Mouse (Mus musculus): ENCODE measurements around the gene Cd164. TPM values are rescaled to one million over a fixed set of nuclear protein-coding genes. Genes with fewer than 3 reads are reported as not detected.

Gene Cd164
- polyA plus RNA-seq, 1 experiment from 2014 or later, result 170 TPM

DNA sequence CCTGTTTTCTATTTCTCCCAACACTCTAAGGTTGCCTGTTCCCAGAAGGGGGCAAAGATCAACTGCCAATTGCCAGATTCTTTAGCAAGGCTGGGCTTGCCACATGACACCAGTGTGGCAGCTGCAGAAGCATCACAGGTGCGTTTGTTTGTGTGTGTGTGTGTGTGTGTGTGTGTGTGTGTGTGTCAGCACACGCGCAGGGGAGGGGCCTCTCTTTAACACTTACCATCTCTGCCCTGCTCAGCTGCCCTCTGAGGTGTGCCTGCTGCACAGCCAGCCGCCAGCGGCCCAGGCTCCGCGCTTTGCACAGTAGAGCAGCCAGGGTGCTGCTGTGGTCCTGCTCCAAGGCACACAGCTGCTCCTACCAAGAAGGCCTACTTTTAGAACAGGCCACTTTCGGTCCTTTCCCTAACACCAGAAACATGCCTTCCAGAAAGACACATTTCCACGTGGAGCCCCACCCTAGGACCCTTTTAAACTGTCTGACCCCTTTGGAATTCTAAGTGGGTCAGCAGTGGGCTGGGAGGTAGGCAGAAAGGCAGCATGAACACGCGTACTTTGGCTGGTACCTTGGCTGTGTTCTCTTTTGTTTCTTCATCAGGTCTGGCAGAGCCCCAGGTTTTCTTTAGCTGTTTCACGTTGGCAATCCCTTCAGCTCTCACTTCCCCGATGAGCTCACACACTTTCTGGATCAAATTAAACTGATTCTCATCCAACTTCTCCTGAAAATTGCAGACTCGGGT, 33.8 kb downstream of the Cd164 start:
- H3K9ac ChIP-seq (replicated peaks), result no peak overlapping the region
- H3K36me3 ChIP-seq, result no peaks in the 10 kb centered on the region
- H3K9me3 ChIP-seq, result peaks cover 9% of the 10 kb centered on the region
- no peak overlapping the region for H3K4me3 ChIP-seq (replicated peaks)
- H3K4me1 ChIP-seq (replicated peaks), result peaks cover 27% of the 10 kb centered on the region
- 26% methylated on average over 14 of the region's 14 CpGs for WGBS
- ATAC-seq (ENCODE audit: insufficient number of reproducible peaks, insufficient read depth, low FRiP score, low TSS enrichment, low read depth), result peak; percentile 80
- no peak overlapping the region for H3K4me2 ChIP-seq
- H3K27me3 ChIP-seq, result no peaks in the 10 kb centered on the region; the same call in 1 of the 2 replicates
- peak overlapping the region; percentile 69 for H3K27ac ChIP-seq

DNA sequence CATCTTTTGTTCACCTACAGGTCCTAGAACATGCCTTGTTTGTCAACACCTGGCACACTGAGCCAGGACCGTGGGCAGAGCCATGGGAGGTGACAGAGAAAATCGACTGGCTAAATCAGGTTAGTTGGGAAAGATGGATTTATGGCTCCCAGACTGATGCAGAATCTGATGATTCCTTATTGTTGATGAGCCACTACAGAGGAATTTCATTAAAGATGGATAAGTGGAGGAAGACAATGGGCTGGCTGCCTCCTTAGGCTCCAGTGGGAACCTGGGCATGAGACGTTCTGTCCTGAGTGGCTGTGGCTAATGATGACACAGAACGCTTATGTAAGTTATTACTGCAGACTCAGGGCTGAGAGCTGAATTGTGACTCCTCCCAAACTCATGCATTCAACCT, 34.5 kb downstream of the Cd164 start:
- 68% methylated on average over 4 of the region's 4 CpGs for WGBS
- no peak for ATAC-seq (ENCODE audit: insufficient number of reproducible peaks, insufficient read depth, low FRiP score, low TSS enrichment, low read depth)
- no peak overlapping the region for H3K4me3 ChIP-seq (replicated peaks)

DNA sequence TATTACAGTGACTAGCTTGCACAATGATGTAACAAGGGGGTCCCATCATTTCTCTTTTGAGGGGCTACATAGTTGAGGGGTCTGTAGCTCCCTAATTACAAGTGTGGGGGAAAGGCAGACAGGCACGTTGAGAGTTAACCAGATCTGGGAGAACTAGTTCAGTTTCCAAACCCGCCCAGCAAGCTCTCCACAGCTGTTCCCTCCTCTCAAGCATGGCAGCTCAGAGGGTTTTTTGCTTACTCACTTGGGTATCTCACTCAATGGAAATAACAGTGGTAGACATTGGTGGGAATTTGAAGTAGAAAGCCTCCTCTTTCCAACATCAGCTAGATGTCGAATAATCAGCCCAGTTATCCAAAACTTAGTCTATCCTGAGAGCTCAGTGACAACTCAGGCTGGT, 35.9 kb downstream of the Cd164 start:
- Histone ChIP-seq H3K27ac (no peak overlapping the region), H3K9ac (replicated peaks) (no peak overlapping the region), H3K4me2 (no peak overlapping the region), H3K36me3 (no peaks in the 10 kb centered on the region), H3K27me3 (no peaks in the 10 kb centered on the region; the same call in 1 of the 2 replicates), H3K4me1 (replicated peaks) (peaks cover 27% of the 10 kb centered on the region), H3K9me3 (0 out of 2 replicates have a peak, but pooled peaks cover 5% of the 10 kb centered on the region), H3K4me3 (replicated peaks) (no peak overlapping the region)
- ATAC-seq (ENCODE audit: insufficient number of reproducible peaks, insufficient read depth, low FRiP score, low TSS enrichment, low read depth), result no peak
- 81% methylated on average over 3 of the region's 3 CpGs for WGBS

More for the DNA sequence above, 34.5 kb downstream of the Cd164 start:
- Histone ChIP-seq H3K36me3 (no peaks in the 10 kb centered on the region), H3K4me2 (no peak overlapping the region), H3K4me1 (replicated peaks) (peaks cover 27% of the 10 kb centered on the region), H3K27me3 (no peaks in the 10 kb centered on the region; the same call in 1 of the 2 replicates), H3K27ac (peak overlapping the region; percentile 69; the same call in 1 of the 2 replicates), H3K9me3 (peaks cover 6% of the 10 kb centered on the region), H3K9ac (replicated peaks) (no peak overlapping the region)

DNA sequence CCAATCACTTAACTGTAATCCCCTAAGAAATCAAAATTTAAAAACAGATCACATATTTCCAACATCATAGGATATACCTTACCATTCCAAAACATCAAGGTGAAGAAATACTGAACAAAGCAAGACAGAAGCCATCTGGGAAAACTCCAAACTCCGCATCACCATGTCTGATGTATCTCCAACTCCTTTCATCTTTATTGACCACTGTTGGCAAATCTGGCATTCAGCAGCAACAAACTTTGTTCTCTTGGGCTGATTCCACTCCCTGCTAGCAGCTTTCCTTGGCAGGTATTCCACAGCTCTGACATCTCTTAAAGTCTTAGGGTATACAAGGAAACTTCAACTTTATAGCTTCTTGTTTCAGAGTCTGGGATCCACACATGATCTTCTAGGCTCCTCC, 39.2 kb downstream of the Cd164 start:
- no peaks in the 10 kb centered on the region for H3K36me3 ChIP-seq
- peaks cover 15% of the 10 kb centered on the region for H3K9me3 ChIP-seq
- ATAC-seq (ENCODE audit: insufficient number of reproducible peaks, insufficient read depth, low FRiP score, low TSS enrichment, low read depth), result no peak
- H3K4me3 ChIP-seq (replicated peaks), result no peak overlapping the region
- no peak overlapping the region for H3K9ac ChIP-seq (replicated peaks)
- H3K27me3 ChIP-seq, result no peaks in the 10 kb centered on the region; the same call in 1 of the 2 replicates
- WGBS, result 98% methylated on average over 1 of the region's 1 CpGs
- no peak overlapping the region for H3K4me2 ChIP-seq
- peaks cover 4% of the 10 kb centered on the region for H3K4me1 ChIP-seq (replicated peaks)
- H3K27ac ChIP-seq, result no peak overlapping the region

DNA sequence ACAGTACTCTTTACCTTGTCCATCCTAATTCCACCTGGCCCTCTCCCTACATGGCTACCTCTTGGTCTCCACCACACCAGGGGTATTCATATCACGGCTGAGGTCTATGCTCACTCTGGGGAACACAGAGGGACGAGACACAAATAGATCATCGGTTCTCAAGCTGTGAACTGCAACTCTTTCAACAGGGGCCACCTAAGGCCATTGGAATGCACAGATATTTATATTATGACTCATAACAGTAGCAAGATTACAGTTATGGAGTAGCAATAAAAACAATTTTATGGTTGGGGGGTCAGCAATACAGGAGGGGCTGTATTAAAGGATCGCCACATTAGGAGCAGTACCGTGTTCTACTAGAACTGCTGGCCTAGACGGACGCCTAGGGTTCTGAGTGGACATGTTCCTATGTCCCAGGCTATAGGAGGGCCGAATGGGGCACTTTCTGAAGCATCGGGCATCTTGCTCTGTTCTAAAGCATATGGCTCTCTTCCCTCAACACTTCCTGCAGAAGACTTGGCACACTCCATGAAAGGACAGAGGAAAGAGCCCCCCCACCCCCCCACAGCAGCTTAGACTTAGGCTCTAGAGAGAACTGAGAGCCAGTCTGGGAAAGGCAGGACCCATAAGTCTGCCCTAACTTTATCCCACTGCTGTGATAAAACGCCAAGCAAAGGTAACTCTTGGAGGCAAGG, 42.6 kb downstream of the Cd164 start:
- Histone ChIP-seq H3K27me3 (no peaks in the 10 kb centered on the region), H3K9ac (replicated peaks) (no peak overlapping the region), H3K4me1 (replicated peaks) (0 out of 2 replicates have a peak, but pooled peaks cover 3% of the 10 kb centered on the region), H3K27ac (no peak overlapping the region), H3K36me3 (no peaks in the 10 kb centered on the region), H3K4me3 (replicated peaks) (no peak overlapping the region), H3K4me2 (no peak overlapping the region), H3K9me3 (peaks cover 15% of the 10 kb centered on the region)
- WGBS, result 93% methylated on average over 10 of the region's 10 CpGs
- ATAC-seq (ENCODE audit: insufficient number of reproducible peaks, insufficient read depth, low FRiP score, low TSS enrichment, low read depth), result no peak

DNA sequence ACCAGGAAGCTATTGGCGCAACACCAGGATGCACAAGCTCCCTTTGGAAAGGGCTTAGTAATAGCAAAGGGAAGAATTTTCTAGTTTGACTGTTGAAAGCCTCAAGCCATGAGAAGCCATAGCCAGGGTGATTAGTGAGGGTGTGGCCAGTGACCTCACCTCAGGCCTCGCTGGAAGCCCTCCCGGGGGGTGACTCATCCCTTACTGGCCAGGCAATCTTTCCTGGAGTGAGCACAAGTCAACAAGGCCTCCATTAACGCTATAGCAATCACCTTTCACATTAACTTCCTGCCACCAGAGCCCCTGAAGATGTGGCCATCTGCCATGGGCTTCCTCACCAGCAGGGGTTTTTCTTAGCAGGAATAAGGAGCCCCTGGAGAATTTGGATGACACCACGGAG, 45.9 kb downstream of the Cd164 start:
- Histone ChIP-seq H3K9ac (replicated peaks) (no peak overlapping the region), H3K4me2 (no peak overlapping the region), H3K36me3 (no peaks in the 10 kb centered on the region), H3K27me3 (no peaks in the 10 kb centered on the region), H3K27ac (no peak overlapping the region), H3K4me3 (replicated peaks) (no peak overlapping the region), H3K4me1 (replicated peaks) (0 out of 2 replicates have a peak, but pooled peaks cover 4% of the 10 kb centered on the region), H3K9me3 (peaks cover 10% of the 10 kb centered on the region)
- WGBS, result 29% methylated on average over 5 of the region's 5 CpGs
- ATAC-seq (ENCODE audit: insufficient number of reproducible peaks, insufficient read depth, low FRiP score, low TSS enrichment, low read depth), result no peak

- ATAC-seq (ENCODE audit: insufficient number of reproducible peaks, insufficient read depth, low FRiP score, low TSS enrichment, low read depth), result no peak
- Histone ChIP-seq H3K36me3 (no peaks in the 10 kb centered on the region), H3K9ac (replicated peaks) (no peak overlapping the region), H3K27ac (no peak overlapping the region), H3K4me1 (replicated peaks) (peaks cover 7% of the 10 kb centered on the region), H3K4me3 (replicated peaks) (no peak overlapping the region), H3K27me3 (no peaks in the 10 kb centered on the region), H3K4me2 (no peak overlapping the region), H3K9me3 (no peaks in the 10 kb centered on the region)
- WGBS, result 37% methylated on average over 3 of the region's 3 CpGs
These were observed 49.1 kb downstream of the Cd164 start for GRCm38 (mm10) chr10:41568306-41568705.

- no peaks in the 10 kb centered on the region for H3K27me3 ChIP-seq
- H3K4me3 ChIP-seq (replicated peaks), result no peak overlapping the region
- H3K27ac ChIP-seq, result no peak overlapping the region
- 79% methylated on average over 4 of the region's 4 CpGs for WGBS
- H3K9ac ChIP-seq (replicated peaks), result no peak overlapping the region
- no peak for ATAC-seq (ENCODE audit: insufficient number of reproducible peaks, insufficient read depth, low FRiP score, low TSS enrichment, low read depth)
- H3K4me1 ChIP-seq (replicated peaks), result peaks cover 8% of the 10 kb centered on the region
- no peaks in the 10 kb centered on the region for H3K9me3 ChIP-seq
- H3K4me2 ChIP-seq, result no peak overlapping the region
- H3K36me3 ChIP-seq, result no peaks in the 10 kb centered on the region
These were observed 51.9 kb downstream of the Cd164 start for GRCm38 (mm10) chr10:41571065-41571464.

GRCm38 (mm10) chr10:41572274-41572673, 53.1 kb downstream of the Cd164 start:
- Histone ChIP-seq H3K9ac (replicated peaks) (no peak overlapping the region), H3K4me3 (replicated peaks) (no peak overlapping the region), H3K36me3 (no peaks in the 10 kb centered on the region), H3K9me3 (no peaks in the 10 kb centered on the region), H3K27me3 (no peaks in the 10 kb centered on the region), H3K4me1 (replicated peaks) (peaks cover 4% of the 10 kb centered on the region), H3K4me2 (no peak overlapping the region), H3K27ac (no peak overlapping the region)
- ATAC-seq (ENCODE audit: insufficient number of reproducible peaks, insufficient read depth, low FRiP score, low TSS enrichment, low read depth), result no peak
- WGBS, result 79% methylated on average over 4 of the region's 4 CpGs

- no peak overlapping the region for H3K4me3 ChIP-seq (replicated peaks)
- no peak overlapping the region for H3K27ac ChIP-seq
- H3K4me2 ChIP-seq, result no peak overlapping the region
- H3K36me3 ChIP-seq, result no peaks in the 10 kb centered on the region
- H3K4me1 ChIP-seq (replicated peaks), result peaks cover 4% of the 10 kb centered on the region
- ATAC-seq (ENCODE audit: insufficient number of reproducible peaks, insufficient read depth, low FRiP score, low TSS enrichment, low read depth), result no peak
- WGBS, result 15% methylated on average over 6 of the region's 6 CpGs
- no peaks in the 10 kb centered on the region for H3K9me3 ChIP-seq
- no peaks in the 10 kb centered on the region for H3K27me3 ChIP-seq
- no peak overlapping the region for H3K9ac ChIP-seq (replicated peaks)
These were observed 54.0 kb downstream of the Cd164 start for GRCm38 (mm10) chr10:41573190-41573589.

DNA sequence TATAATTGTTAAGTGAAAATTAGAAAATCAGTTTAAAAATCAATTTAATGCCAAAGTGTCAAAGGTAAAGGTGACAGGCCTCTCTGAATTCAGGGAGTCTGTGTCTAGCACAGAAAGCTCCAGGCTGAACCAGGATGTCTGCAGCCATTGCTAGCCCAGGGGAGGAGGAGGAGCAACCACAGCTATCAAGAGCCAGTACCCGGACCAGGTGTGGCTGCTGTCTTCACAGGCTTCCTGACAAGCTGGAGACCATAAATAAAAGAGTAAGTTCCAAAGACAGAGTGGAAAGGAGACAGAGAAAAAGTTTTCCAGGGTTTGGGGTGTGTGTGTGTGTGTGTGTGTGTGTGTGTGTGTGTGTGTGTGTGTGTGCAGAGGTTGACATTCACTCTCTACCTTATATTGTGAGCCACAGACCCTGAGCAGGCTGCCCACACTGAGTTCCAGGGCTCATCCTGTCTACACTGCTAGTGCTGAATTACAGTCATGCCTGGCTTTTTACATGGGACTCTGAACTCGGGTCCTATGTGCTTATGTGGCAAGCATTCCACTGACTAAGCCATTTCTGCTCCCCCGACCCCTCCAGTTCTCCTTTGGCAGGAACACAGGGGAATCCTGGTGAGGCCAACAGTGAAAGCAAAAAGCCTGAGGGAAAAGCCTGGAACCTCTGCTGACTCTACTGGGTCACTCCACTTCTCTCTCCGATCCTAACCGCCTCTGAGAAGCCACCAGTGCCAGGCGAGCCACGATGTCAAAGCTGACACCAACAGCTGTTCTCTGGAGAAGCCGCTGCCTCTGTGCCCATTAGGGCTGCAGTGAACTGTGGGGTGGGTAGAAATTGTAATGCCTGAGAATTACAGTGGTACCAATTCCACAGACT, 56.5 kb downstream of the Cd164 start:
- ATAC-seq (ENCODE audit: insufficient number of reproducible peaks, insufficient read depth, low FRiP score, low TSS enrichment, low read depth), result no peak
- H3K4me3 ChIP-seq (replicated peaks), result no peak overlapping the region
- H3K27me3 ChIP-seq, result no peaks in the 10 kb centered on the region
- no peak overlapping the region for H3K27ac ChIP-seq
- H3K4me1 ChIP-seq (replicated peaks), result peaks cover 4% of the 10 kb centered on the region
- no peak overlapping the region for H3K4me2 ChIP-seq
- H3K36me3 ChIP-seq, result no peaks in the 10 kb centered on the region
- WGBS, result 57% methylated on average over 8 of the region's 8 CpGs
- no peaks in the 10 kb centered on the region for H3K9me3 ChIP-seq
- no peak overlapping the region for H3K9ac ChIP-seq (replicated peaks)

Measured in limb, embryonic 12.5 days (tissue).